Mouse (Mus musculus) olfactory bulb, adult 2 months (tissue): Measurements from ENCODE around the gene Nlrc5.

ENCODE experiments used
- CTCF ChIP-seq: fragments of 200-500 bp; IDR thresholded peaks from 2 replicates; pipeline ENCODE4 v1.5.1; 2012; ENCODE audit warnings: low read depth, mild to moderate bottlenecking, low read length, moderate library complexity; ENCODE audit not compliant: insufficient read depth
- POLR2A ChIP-seq: fragments of 200-500 bp; IDR thresholded peaks from 2 replicates; pipeline ENCODE4 v1.6.1; 2012; ENCODE audit warnings: mild to moderate bottlenecking, low read depth, low read length, moderate library complexity; ENCODE audit not compliant: insufficient read depth

DNA sequence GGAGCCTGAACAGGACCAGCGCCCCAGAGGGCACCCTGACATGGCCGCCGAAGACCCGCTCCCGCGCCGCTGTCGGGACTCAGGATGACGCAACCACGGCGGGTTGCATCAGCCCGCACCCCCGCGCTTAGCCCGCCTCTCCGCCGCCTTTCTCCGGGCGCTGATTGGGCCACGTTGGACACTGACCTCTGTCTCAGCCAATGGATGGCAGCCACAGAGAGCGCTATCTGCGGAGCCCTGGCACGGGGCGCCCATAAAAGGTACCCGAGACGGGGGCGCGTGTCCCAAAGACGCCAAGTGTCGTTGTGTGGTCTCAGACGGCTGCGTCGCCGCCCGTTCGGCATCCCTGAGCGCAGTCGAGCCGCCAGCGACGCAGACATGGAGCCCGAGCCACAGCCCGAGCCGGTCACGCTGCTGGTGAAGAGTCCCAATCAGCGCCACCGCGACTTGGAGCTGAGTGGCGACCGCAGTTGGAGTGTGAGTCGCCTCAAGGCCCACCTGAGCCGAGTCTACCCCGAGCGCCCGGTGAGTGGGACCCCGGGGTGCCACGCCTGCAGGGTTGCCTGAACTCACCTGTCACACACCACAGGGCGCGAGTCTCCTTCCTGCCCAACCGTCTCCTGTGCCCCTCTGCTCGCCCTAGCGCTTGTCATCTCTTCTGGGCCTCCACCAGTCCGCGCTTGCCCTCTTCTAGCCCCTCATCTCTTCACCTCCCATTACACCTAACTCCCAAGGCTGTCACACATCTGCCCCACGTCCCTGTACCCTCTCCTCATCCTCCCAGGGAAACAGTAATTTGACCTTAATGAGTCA, 47.7 kb upstream of the Nlrc5 start, which contains the start of gene Herpud1:
- TF ChIP-seq POLR2A (peak; percentile 98), CTCF (no peak)
